Mouse (Mus musculus): ENCODE measurements around the gene Clec4a1.

Gene Clec4a1

GRCm38 (mm10) chr6:122921451-122921850, at the start of gene Clec4a1:
Gene Clec4a1 (plus strand): TSS chr6:122921848.
- DNase-seq (ENCODE audit: low read depth, low spot score): no peak

DNA sequence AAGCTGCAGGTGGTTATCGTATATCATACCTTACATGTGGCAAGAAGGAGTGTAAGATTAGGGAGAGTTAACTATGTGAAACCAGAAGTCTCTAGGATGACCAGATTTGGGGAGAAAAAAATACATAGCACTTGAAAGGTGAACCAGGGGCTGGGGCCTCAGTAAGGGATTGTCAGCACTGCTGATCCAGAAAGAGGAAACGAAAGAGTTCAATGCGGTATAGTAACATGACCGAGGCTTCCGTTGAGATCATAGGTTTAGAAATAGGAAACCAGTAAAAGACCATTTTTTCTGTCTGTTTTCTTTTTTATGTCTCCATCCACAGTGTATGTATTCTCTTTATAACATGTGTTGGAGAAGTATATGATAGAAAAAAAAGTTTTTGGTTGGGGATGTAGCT, 48.8 kb upstream of the Clec4a1 start:
- DNase-seq (ENCODE audit: low read depth, low spot score): no peak

GRCm38 (mm10) chr6:122873871-122874719, 47.6 kb upstream of the Clec4a1 start, which contains the start of gene Necap1:
Gene Necap1 (plus strand): TSS chr6:122874474.
- peak; percentile 95 for DNase-seq (ENCODE audit: low read depth, low spot score)

GRCm38 (mm10) chr6:122874720-122875389, 46.8 kb upstream of the Clec4a1 start:
- DNase-seq (ENCODE audit: low read depth, low spot score): peak; percentile 62

DNA sequence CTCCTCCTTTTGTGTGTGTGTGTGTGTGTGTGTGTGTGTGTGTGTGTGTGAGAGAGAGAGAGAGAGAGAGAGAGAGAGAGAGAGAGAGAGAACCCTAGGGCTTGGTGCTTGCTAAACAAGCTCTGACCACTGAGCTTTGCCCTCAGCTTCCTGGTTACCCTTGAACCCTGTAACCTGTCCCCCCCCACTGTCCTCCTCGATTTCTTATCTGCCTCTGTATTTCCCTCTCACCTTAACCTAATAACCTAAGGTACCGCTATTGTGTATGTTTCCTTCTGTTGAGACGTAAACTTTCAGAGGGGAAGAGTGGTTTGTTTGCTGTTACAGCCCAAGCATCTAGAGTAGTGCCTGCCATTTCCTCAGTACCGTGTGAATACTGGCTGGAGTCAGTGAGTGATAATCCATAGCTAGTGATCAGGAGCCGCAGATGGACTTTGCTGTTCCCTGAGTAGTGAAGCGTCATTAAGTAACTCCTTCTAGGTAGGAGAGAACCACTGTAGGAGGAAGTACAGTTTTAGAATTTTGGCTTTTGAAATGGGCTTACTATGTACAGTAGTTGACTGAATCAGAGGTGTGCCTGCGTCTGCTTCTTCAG, 42.4 kb upstream of the Clec4a1 start:
- no peak for DNase-seq (ENCODE audit: low read depth, low spot score)

DNA sequence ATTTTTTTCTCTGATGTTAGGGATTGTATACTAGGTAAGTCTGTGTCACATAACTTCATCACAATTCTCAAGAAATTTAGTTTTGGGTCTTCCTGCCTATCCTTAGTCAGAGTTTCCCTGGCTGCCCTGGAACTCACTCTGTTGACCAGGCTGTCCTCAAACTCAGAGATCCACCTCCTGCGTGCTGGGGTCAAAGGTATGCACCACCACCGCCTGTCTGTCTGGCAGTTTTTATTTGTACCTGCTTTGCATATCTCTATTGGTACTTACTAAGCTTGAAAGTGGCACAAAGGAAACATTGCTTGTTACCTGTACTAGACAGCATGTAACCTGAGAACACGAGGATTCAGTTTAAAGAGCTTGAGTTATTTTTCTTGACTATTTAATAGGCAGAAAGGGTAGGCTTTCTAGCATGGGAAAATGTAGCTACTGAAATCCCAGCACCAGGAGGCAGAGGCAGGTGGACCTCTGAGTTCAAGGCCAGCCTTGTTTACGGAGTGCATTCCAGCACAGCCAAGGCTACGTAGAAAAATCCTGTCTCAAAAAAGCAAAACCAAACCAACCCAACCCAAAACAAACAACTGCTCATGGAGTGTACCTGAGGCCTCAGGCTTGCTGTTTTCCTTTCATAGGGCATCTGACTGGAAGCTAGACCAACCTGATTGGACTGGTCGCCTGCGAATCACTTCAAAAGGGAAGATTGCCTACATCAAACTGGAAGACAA, 41.7 kb upstream of the Clec4a1 start:
- no peak for DNase-seq (ENCODE audit: low read depth, low spot score)

- DNase-seq (ENCODE audit: low read depth, low spot score): no peak
Observed at GRCm38 (mm10) chr6:122881287-122881686, 40.4 kb upstream of the Clec4a1 start.

DNA sequence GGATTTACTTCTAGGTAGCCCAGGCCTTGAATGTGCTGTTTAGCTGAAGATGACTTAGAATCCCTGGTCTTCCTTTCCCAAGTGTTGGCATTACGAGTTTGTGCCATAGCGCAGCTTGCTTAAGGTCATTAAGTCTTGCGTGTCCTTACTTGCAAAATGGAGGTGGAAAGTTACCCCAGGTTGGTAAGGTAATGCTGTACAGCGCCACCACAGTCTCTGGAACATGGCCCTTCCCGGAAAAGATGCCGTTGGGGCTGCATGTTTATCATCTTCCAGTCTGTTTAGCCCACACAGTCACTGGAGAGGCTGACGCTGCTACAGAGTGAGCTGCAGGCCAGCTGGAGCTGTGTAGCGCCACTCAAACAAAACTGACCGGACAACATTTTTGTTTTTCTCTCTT, 38.0 kb upstream of the Clec4a1 start:
- no peak for DNase-seq (ENCODE audit: low read depth, low spot score)

- no peak for DNase-seq (ENCODE audit: low read depth, low spot score)
Observed at GRCm38 (mm10) chr6:122889599-122889998, 32.0 kb upstream of the Clec4a1 start.

GRCm38 (mm10) chr6:122892442-122893049, 29.1 kb upstream of the Clec4a1 start:
- no peak for DNase-seq (ENCODE audit: low read depth, low spot score)

DNA sequence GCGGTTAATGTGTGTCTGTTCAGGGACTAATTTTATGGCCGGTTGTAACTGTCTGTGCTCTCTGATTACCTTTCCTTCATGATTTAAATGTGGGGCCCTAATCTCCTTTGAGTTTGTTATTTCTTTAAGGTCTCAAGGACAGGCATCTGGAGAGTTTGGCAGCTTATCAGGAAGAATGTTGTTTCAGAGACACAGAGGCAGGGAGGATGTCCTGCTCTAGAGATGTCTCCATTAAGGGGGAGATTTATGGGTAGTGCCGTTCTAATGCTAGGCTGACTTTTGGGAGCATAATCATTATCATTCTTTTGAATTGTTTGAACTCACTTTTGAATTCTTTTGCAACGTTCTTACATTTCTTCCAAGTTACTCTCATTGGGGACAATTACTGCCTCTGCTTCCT, 1.7 kb upstream of the Clec4a1 start:
- no peak for DNase-seq (ENCODE audit: low read depth, low spot score)

DNA sequence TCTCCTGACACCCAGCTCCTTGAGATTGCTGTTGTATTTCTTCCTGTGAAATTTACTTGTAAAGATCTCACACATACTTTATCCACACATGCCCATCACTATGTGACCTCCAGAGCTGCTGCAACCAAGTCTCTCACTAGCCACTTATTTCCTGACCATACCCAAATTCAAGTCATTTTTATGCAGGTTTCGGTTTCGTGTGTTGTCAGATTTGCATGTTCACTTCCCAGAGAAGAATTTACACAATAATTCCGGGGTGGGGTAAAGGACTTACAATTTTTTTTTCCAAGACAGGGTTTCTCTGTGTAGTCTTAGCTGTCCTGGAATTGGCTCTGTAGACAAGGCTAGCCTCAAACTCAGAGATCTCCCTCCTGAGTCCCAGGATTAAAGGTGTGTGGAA, 13.2 kb downstream of the Clec4a1 start:
- DNase-seq (ENCODE audit: low read depth, low spot score): no peak

- DNase-seq (ENCODE audit: low read depth, low spot score): no peak
Observed at GRCm38 (mm10) chr6:122939618-122940017, 18.0 kb downstream of the Clec4a1 start.

- no peak for DNase-seq (ENCODE audit: low read depth, low spot score)
Observed at GRCm38 (mm10) chr6:122946760-122947159, 25.1 kb downstream of the Clec4a1 start.

DNA sequence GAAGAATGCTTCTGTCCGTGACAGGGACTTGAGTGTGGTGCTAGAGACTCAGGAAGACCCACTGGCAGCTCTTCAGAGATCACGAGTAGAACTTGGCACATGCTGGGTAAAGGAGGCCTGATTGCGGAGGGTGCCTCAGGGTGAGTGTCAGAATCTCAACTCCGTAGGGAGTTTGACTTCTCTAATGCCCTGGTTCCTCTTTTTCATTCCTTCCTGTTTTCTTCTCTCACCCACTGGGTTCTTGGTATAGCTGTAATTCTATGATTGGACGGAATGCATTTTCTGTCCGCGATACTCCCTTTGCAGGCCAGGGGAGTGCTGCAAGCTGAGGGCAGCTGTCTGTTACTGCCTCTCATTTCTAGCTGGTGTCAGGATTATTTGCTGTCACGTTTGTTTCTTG, 30.8 kb downstream of the Clec4a1 start, which contains the start of gene Clec4a3:
Gene Clec4a3 (plus strand): TSS at position 115 of the 400 bp plus-strand sequence.
- DNase-seq (ENCODE audit: low read depth, low spot score): no peak

GRCm38 (mm10) chr6:122964562-122964961, 42.9 kb downstream of the Clec4a1 start:
- no peak for DNase-seq (ENCODE audit: low read depth, low spot score)

DNA sequence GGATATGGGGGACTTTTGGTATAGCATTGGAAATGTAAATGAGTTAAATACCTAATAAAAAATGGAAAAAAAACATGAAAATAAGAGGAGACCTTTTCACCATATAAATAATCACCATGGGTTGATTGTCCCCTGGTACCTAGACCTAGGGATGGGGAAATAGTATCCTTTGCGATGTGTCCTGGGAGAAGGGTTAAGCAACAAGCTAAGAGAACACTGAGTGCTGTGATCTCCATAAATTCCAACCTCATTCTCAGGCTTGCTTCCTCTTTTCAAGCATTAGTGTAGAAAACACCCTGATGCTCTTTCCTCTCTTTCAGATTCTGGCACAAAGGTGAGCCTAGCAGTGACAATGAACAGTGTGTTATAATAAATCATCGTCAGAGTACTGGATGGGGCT, 47.4 kb downstream of the Clec4a1 start:
- DNase-seq (ENCODE audit: low read depth, low spot score): no peak
